7 mouse cellular contexts compared by ENCODE assay signal in genomic region chr5:100428031-100428733, GRCm38 (mm10). TPM values are rescaled to one million over a fixed set of nuclear protein-coding genes. Genes with fewer than 3 reads are reported as not detected.
DNase-seq lines count a peak whose midpoint lies in the region; ATAC-seq and TF ChIP-seq lines count a peak whose summit lies in the region.

No protein-coding gene starts in this region.

- no peak for ATAC-seq in lung, postnatal 0 days
- no peak for ATAC-seq in embryonic facial prominence, embryonic 13.5 days (ENCODE audit: insufficient number of reproducible peaks, insufficient read depth, low FRiP score, low TSS enrichment, low read depth)
- ATAC-seq in intestine, embryonic 16.5 days: no peak
- ATAC-seq in neural tube, embryonic 12.5 days (ENCODE audit: low FRiP score, low read depth): no peak

- no peak for DNase-seq in lung, postnatal 0 days (ENCODE audit: low spot score)
- DNase-seq in lung, adult 18-20 months: no peak
- no peak for DNase-seq in B cell, adult 2 months
- DNase-seq in lung, postnatal 36 days: no peak

- no peak overlapping the region for H3K27ac ChIP-seq in lung, postnatal 0 days (ENCODE audit: low read length)
- no peak overlapping the region for H3K27ac ChIP-seq in embryonic facial prominence, embryonic 13.5 days
- no peak overlapping the region for H3K27ac ChIP-seq in intestine, embryonic 16.5 days (ENCODE audit: low read length)
- H3K27ac ChIP-seq in neural tube, embryonic 12.5 days: no peak overlapping the region

- H3K9ac ChIP-seq in lung, postnatal 0 days (replicated peaks; ENCODE audit: low read depth): peak overlapping the region; percentile 35
- H3K9ac ChIP-seq in embryonic facial prominence, embryonic 13.5 days: peak overlapping the region; percentile 97
- H3K9ac ChIP-seq in intestine, embryonic 16.5 days (ENCODE audit: low read depth, low read length): peak overlapping the region; percentile 93
- peak overlapping the region; percentile 89 for H3K9ac ChIP-seq in neural tube, embryonic 12.5 days

- peaks cover 27% of the 10 kb centered on the region for H3K4me1 ChIP-seq in lung, postnatal 0 days (ENCODE audit: insufficient read depth, low read depth, low read length)
- H3K4me1 ChIP-seq in embryonic facial prominence, embryonic 13.5 days: peaks cover 52% of the 10 kb centered on the region
- peaks cover 39% of the 10 kb centered on the region for H3K4me1 ChIP-seq in intestine, embryonic 16.5 days (ENCODE audit: control insufficient read depth, insufficient read depth, low read length)
- H3K4me1 ChIP-seq in neural tube, embryonic 12.5 days: peaks cover 53% of the 10 kb centered on the region

- no peak for TF ChIP-seq EP300 in lung, postnatal 0 days (IDR thresholded peaks at IDR 0.05)

- H3K4me3 ChIP-seq in lung, postnatal 0 days (ENCODE audit: low read depth, low read length): peak overlapping the region; percentile 72
- peak overlapping the region; percentile 81 for H3K4me3 ChIP-seq in embryonic facial prominence, embryonic 13.5 days
- peak overlapping the region; percentile 61 for H3K4me3 ChIP-seq in intestine, embryonic 16.5 days (ENCODE audit: low read length)
- H3K4me3 ChIP-seq in neural tube, embryonic 12.5 days: peak overlapping the region; percentile 76

- peak overlapping the region; percentile 78 for H3K4me2 ChIP-seq in lung, postnatal 0 days (replicated peaks; ENCODE audit: low read depth, low read length)
- peak overlapping the region; percentile 93 for H3K4me2 ChIP-seq in embryonic facial prominence, embryonic 13.5 days
- H3K4me2 ChIP-seq in intestine, embryonic 16.5 days (ENCODE audit: low read depth, low read length): peak overlapping the region; percentile 69
- H3K4me2 ChIP-seq in neural tube, embryonic 12.5 days (replicated peaks): peak overlapping the region; percentile 95

- no peaks in the 10 kb centered on the region for H3K27me3 ChIP-seq in lung, postnatal 0 days (replicated peaks; ENCODE audit: insufficient read depth, low read length)
- H3K27me3 ChIP-seq in embryonic facial prominence, embryonic 13.5 days: no peaks in the 10 kb centered on the region
- H3K27me3 ChIP-seq in intestine, embryonic 16.5 days (replicated peaks; ENCODE audit: control insufficient read depth, insufficient read depth, low read length): no peaks in the 10 kb centered on the region
- H3K27me3 ChIP-seq in neural tube, embryonic 12.5 days (replicated peaks): no peaks in the 10 kb centered on the region

- WGBS in lung, postnatal 0 days: 3% methylated on average over 5 of the region's 5 CpGs
- 7% methylated on average over 5 of the region's 5 CpGs for WGBS in embryonic facial prominence, embryonic 13.5 days
- 7% methylated on average over 5 of the region's 5 CpGs for WGBS in intestine, embryonic 16.5 days
- WGBS in neural tube, embryonic 12.5 days: 20% methylated on average over 5 of the region's 5 CpGs

- no peaks in the 10 kb centered on the region for H3K9me3 ChIP-seq in lung, postnatal 0 days (ENCODE audit: low read length)
- no peaks in the 10 kb centered on the region for H3K9me3 ChIP-seq in embryonic facial prominence, embryonic 13.5 days
- H3K9me3 ChIP-seq in intestine, embryonic 16.5 days (ENCODE audit: control insufficient read depth, low read length): no peaks in the 10 kb centered on the region
- H3K9me3 ChIP-seq in neural tube, embryonic 12.5 days: no peaks in the 10 kb centered on the region

- H3K36me3 ChIP-seq in lung, postnatal 0 days (ENCODE audit: insufficient read depth, low read length): no peaks in the 10 kb centered on the region; the same call in 1 of the 2 replicates
- peaks cover 48% of the 10 kb centered on the region for H3K36me3 ChIP-seq in embryonic facial prominence, embryonic 13.5 days
- H3K36me3 ChIP-seq in intestine, embryonic 16.5 days (ENCODE audit: control insufficient read depth, insufficient read depth, low read length): peaks cover 2% of the 10 kb centered on the region; the same call in 1 of the 2 replicates
- peaks cover 43% of the 10 kb centered on the region for H3K36me3 ChIP-seq in neural tube, embryonic 12.5 days

- no peak for TF ChIP-seq CTCF in lung, postnatal 0 days (IDR thresholded peaks at IDR 0.05)

RNA-seq across cellular contexts. Expression of gene Sec31a, which starts 12.1 kb away (rescaled TPM):
- polyA plus RNA-seq in lung, postnatal 0 days (2015; fragmentation: Nextera tagmentation; extraction: Ambion mirVana): 94.8 and 96.3 TPM in 2 replicates
- 203 and 220 TPM in 2 replicates for polyA plus RNA-seq in embryonic facial prominence, embryonic 13.5 days (2015; fragmentation: Nextera tagmentation; extraction: Ambion mirVana)
- polyA plus RNA-seq in intestine, embryonic 16.5 days (2015; fragmentation: Nextera tagmentation; extraction: Ambion mirVana): 183 and 215 TPM in 2 replicates
- polyA plus RNA-seq in neural tube, embryonic 12.5 days (2016; fragmentation: Nextera tagmentation; extraction: Ambion mirVana): 108 and 112 TPM in 2 replicates

Comparison
In these comparisons a context has a peak if more than half of its experiments do, and no peak if none do; other contexts are left out.
1. H3K9ac ChIP-seq: peak in every context shown above with its lines; median percentile 97 in embryonic facial prominence, embryonic 13.5 days; 93 in intestine, embryonic 16.5 days; 89 in neural tube, embryonic 12.5 days; 35 in lung, postnatal 0 days.